Mouse (Mus musculus) left cerebral cortex, adult 11 months (tissue): ENCODE measurements at regions not wholly inside any gene's neighbourhood (a gene's known extent, or its start where the extent isn't known, plus 50 kb on each side); places are given as distances from the start of the nearest gene placed in this dataset.

Source experiments
- DNase-seq: peaks from one replicate; pipeline ENCODE4 v3.0.0; 2022; ENCODE audit warnings: low spot score

GRCm38 (mm10) chr9:40617676-40618062 is 52.7 kb upstream of the Gm21915 start:
- no peak for DNase-seq

GRCm38 (mm10) chr9:40617036-40617675 is 53.3 kb upstream of the Gm21915 start:
- DNase-seq: no peak

- DNase-seq: peak; percentile 74
Measured at GRCm38 (mm10) chr9:40616426-40617035, 53.9 kb upstream of the Gm21915 start.

- DNase-seq: no peak
Measured at GRCm38 (mm10) chr9:40615891-40616290, 54.5 kb upstream of the Gm21915 start.

- DNase-seq: no peak
Measured at GRCm38 (mm10) chr9:40614071-40614470, 56.3 kb upstream of the Gm21915 start.

GRCm38 (mm10) chr9:40613182-40613581 is 57.2 kb upstream of the Gm21915 start:
- DNase-seq: no peak

GRCm38 (mm10) chr9:40612755-40613154 is 57.7 kb upstream of the Gm21915 start:
- no peak for DNase-seq

GRCm38 (mm10) chr9:40612312-40612711 is 58.1 kb upstream of the Gm21915 start:
- no peak for DNase-seq

- no peak for DNase-seq
Measured at GRCm38 (mm10) chr9:40611626-40612025, 58.8 kb upstream of the Gm21915 start.

GRCm38 (mm10) chr9:40608596-40608995 is 61.8 kb upstream of the Gm21915 start:
- DNase-seq: no peak

GRCm38 (mm10) chr9:40607941-40608340 is 62.5 kb upstream of the Gm21915 start:
- DNase-seq: no peak

GRCm38 (mm10) chr9:40603521-40603920 is 66.9 kb upstream of the Gm21915 start:
- no peak for DNase-seq

- DNase-seq: no peak
Measured at GRCm38 (mm10) chr9:40598431-40598831, 67.2 kb upstream of the Gramd1b start.

GRCm38 (mm10) chr9:40587421-40587820 is 56.2 kb upstream of the Gramd1b start:
- DNase-seq: no peak

- no peak for DNase-seq
Measured at GRCm38 (mm10) chr9:40586581-40586980, 55.4 kb upstream of the Gramd1b start.

GRCm38 (mm10) chr9:40583554-40583953 is 52.4 kb upstream of the Gramd1b start:
- DNase-seq: peak; percentile 76

GRCm38 (mm10) chr9:40581854-40582253 is 50.7 kb upstream of the Gramd1b start:
- DNase-seq: no peak
